Mouse (Mus musculus) thymus, adult 2 months (tissue): ENCODE measurements around the gene Tmem59l. TPM values are rescaled to one million over a fixed set of nuclear protein-coding genes. Genes with fewer than 3 reads are reported as not detected.

Source experiments
- DNase-seq: peaks from one replicate; pipeline ENCODE4 v3.0.0; 2021
- H3K27ac ChIP-seq: fragments of 200-500 bp; 2 replicates; pipeline ENCODE4 v1.5.1; 2012; ENCODE audit warnings: low read length, control low read depth; ENCODE audit not compliant: control insufficient read depth, insufficient read depth
- H3K27me3 ChIP-seq: fragments of 200-500 bp; 2 replicates; pipeline ENCODE4 v1.6.1; 2012; ENCODE audit warnings: mild to moderate bottlenecking, low read length, moderate library complexity, mixed read lengths; ENCODE audit not compliant: control insufficient read depth, insufficient read depth
- H3K36me3 ChIP-seq: fragments of 200-500 bp; 2 replicates; pipeline ENCODE4 v1.6.1; 2012; ENCODE audit warnings: mild to moderate bottlenecking, low read length, moderate library complexity; ENCODE audit not compliant: control insufficient read depth, insufficient read depth
- H3K4me1 ChIP-seq: fragments of 200-500 bp; replicated peaks from 2 replicates; pipeline ENCODE4 v1.6.1; 2012; ENCODE audit warnings: low read length; ENCODE audit not compliant: control insufficient read depth, insufficient read depth
- H3K4me3 ChIP-seq: fragments of 200-500 bp; 2 replicates; pipeline ENCODE4 v1.5.1; 2012; ENCODE audit warnings: mild to moderate bottlenecking, low read length, control low read depth, moderate library complexity; ENCODE audit not compliant: control insufficient read depth, insufficient read depth
- CTCF ChIP-seq: fragments of 200-500 bp; IDR thresholded peaks from 2 replicates; pipeline ENCODE4 v1.5.1; 2012; ENCODE audit warnings: mild to moderate bottlenecking, control low read depth, low read length, moderate library complexity, borderline replicate concordance; ENCODE audit not compliant: control insufficient read depth, poor library complexity, insufficient read depth; ENCODE audit errors: extremely low read depth
- POLR2A ChIP-seq: fragments of 200-500 bp; IDR thresholded peaks from 2 replicates; pipeline ENCODE4 v1.6.1; 2012; ENCODE audit warnings: mild to moderate bottlenecking, low read length, control low read depth, moderate library complexity; ENCODE audit not compliant: control insufficient read depth, poor library complexity, insufficient read depth; ENCODE audit errors: extremely low read depth
- whole genome bisulfite sequencing: fragments of 180-500 bp; shearing (Covaris S2); methylation state at CpG from one replicate; pipeline ENCODE4 v1.1.7; 2018; 5-methylcytosine and 5-hydroxymethylcytosine counted together
- polyA plus RNA-seq: library from polyadenylated mRNA; depleted of rRNA; stranded (reverse); fragments of >200 nt; gene quantifications from 2 replicates; pipeline ENCODE4 v1.2.3, GENCODE M21; 2012

Gene Tmem59l
- polyA plus RNA-seq, 1 experiment = 0.39 TPM

DNA sequence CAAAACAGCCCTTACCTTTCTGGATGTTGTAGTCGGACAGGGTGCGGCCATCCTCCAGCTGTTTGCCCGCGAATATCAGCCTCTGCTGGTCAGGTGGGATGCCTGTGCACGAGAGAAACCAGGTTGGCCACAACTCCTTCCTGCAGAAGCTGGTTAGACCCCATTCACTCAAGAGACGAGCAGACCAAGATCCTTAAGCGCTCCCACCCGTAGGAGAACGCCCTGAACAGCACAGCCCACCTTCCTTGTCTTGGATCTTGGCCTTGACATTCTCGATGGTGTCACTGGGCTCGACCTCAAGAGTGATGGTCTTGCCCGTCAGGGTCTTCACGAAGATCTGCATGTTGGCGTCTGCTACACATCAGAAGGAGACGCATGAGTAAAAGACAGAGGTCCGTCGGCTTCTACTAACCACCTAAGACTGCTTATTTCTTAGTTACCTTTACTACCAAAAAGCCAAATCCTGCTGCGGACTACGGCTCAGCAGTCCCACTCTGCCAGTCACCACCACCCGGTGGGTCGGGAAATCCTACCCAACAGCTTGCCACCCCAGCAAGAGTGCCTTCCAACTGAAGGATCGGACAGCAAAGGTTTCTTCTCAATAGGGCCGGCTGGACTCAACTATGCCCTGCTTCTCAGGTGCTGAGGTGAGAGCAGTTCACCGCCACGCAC is 22.3 kb upstream of the Tmem59l start:
- 10% methylated on average over 25 of the region's 25 CpGs for WGBS
- no peaks in the 10 kb centered on the region for H3K27me3 ChIP-seq
- peaks cover 26% of the 10 kb centered on the region for H3K4me1 ChIP-seq
- TF ChIP-seq CTCF = no peak
- no peak for TF ChIP-seq POLR2A
- peaks cover 6% of the 10 kb centered on the region; the same call in 1 of the 2 replicates for H3K36me3 ChIP-seq
- no peak overlapping the region for H3K27ac ChIP-seq
- DNase-seq = no peak
- peak overlapping the region; percentile 88 for H3K4me3 ChIP-seq

DNA sequence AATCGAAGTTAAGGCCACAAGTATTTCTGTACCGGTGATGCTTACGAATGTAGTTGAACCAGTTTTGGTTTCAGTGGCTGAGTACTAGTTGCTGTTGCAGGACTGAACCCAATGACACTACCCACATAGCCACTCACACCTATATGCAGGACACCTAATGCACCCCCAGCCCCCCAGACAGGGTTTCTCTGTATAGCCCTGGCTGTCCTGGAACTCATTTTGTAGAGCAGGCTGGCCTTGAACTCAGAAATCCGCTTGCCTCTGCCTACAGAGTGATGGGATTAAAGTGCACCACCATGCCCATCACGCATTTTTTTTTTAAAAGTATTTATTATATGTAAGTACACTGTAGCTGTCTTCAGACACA is 19.9 kb upstream of the Tmem59l start:
- TF ChIP-seq CTCF = no peak
- TF ChIP-seq POLR2A = no peak
- Histone ChIP-seq H3K4me1 (peaks cover 26% of the 10 kb centered on the region), H3K27ac (no peak overlapping the region), H3K4me3 (no peak overlapping the region), H3K36me3 (peaks cover 6% of the 10 kb centered on the region; the same call in 1 of the 2 replicates), H3K27me3 (no peaks in the 10 kb centered on the region)
- no peak for DNase-seq
- WGBS = 86% methylated on average over 5 of the region's 5 CpGs

DNA sequence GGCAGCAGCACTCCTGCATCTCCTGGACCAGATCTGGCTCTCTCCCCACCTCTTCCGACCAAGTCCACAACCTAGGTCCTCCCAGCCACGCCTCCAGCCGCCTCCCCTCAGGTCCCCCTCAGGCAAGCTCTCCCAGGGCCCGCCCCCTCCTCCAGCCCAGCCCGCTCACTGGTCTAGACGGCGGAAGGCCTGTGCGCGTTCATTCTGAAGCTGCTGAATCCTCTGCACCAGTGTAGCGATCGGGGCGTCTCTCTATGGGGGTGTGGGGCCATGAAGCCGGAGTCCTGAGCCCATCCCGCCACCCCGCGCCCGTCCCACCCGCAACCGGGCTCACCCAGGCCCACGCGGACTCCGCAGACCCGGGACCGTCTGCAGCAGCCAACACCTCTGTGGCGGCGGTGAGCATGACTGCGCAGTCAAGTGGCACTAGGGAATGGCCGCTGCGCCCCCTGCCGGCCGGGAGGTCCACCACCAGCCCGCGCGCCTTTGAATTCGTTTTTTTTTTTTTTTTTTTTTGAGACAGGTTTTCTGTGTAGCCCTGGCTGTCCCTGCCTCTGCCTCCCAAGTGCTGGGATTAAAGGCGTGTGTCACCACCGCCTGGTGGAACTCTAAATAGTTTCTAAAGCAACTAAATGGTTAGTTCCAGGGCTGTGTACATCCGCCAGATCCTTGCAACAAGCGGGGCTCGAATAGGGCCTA is 19.3 kb upstream of the Tmem59l start, which contains the start of gene Rex1bd:
TSS of gene Rex1bd (minus strand) at position 425 of the 699 bp plus-strand sequence.
- H3K36me3 ChIP-seq = peaks cover 6% of the 10 kb centered on the region; the same call in 1 of the 2 replicates
- TF ChIP-seq POLR2A (peak; percentile 60; the same call in 1 of the 2 replicates), CTCF (peak; percentile 87; the same call in 1 of the 2 replicates)
- WGBS = 7% methylated on average over 40 of the region's 40 CpGs
- H3K27ac ChIP-seq = no peak within 1 kb of the TSS
- no peaks in the 10 kb centered on the region for H3K27me3 ChIP-seq
- H3K4me3 ChIP-seq = peak within 1 kb of the TSS; percentile 56
- peak; percentile 94 for DNase-seq
- H3K4me1 ChIP-seq = peaks cover 26% of the 10 kb centered on the region

DNA sequence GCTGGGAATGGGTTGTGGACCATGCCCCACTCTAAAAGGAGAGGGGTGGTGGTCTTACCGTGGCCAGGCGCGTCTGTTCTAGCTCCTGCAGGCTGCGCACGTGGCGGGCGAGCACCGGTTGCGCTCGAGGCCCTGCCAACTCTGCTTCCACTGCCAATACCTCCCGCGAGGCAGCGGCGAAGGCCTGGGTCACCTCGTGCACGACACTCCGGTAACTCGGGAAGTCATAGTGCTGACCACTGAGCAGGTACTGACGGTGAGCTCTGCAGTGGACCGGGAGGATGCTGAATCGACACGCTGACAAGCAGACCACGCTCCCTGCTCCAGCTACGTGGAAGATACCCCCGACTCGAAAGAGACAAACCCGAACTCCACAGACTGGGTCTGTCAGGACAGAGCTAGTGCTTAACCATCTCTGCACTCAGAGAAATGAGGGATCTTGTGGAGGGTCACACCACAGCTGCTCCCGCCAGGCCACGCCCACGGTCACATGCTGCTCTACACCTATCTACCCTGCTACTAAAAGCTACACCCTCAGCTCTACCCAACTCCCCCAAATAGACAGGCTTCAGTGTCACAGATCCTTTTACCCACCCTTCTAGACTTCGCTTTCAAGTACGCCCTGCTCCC is 18.7 kb upstream of the Tmem59l start:
- Histone ChIP-seq H3K27ac (no peak overlapping the region), H3K27me3 (no peaks in the 10 kb centered on the region), H3K4me1 (peaks cover 25% of the 10 kb centered on the region), H3K36me3 (peaks cover 6% of the 10 kb centered on the region; the same call in 1 of the 2 replicates), H3K4me3 (peak overlapping the region; percentile 56)
- TF ChIP-seq POLR2A (no peak), CTCF (no peak)
- 51% methylated on average over 32 of the region's 32 CpGs for WGBS
- DNase-seq = no peak

DNA sequence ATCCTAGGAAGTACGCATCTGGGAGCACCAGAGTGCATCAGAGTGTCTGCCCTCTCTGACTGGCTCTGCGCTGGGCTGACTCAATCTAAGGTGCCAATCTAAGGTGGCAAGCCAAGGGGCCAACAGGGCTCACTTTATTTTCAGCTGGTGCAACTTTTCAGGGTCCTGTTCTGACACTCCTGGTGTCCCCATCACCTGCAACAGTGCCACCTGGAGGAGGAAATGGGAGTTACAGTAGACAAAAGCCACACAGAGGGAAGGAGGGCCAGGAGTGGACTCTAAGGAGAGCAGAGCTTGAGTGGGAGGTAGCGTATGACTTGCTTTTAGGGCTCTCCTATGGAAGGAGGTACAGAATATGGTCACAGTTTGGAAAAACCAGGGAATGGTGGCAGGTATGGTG is 17.7 kb upstream of the Tmem59l start:
- peak; percentile 86 for DNase-seq

DNA sequence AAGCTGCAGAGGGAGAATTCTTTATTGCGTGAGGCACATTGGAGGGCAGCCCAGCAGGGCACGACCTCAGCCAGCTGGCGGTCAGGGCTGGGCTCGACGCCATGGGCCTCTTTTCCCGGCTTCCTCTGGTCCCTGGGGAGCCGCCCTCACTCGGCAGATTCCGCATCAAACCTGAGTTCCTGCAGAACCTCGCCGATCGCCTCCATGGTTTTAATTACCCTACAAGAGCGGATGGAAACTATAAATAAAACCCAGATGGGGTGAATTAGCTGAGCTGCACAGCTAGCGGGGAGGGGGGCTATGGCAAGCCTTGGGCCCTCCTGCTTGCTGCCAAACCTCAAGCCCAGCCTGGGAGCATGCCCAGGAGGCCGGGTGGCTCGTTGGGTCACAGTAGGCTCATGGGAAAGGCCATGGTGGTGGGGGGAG is 17.1 kb upstream of the Tmem59l start:
- Histone ChIP-seq H3K4me1 (peaks cover 31% of the 10 kb centered on the region), H3K27me3 (no peaks in the 10 kb centered on the region), H3K27ac (no peak overlapping the region), H3K4me3 (no peak overlapping the region), H3K36me3 (peaks cover 6% of the 10 kb centered on the region; the same call in 1 of the 2 replicates)
- no peak for DNase-seq
- no peak for TF ChIP-seq CTCF
- TF ChIP-seq POLR2A = no peak
- 95% methylated on average over 16 of the region's 16 CpGs for WGBS

More for the DNA sequence above, 17.7 kb upstream of the Tmem59l start:
- H3K27me3 ChIP-seq = no peaks in the 10 kb centered on the region
- peaks cover 6% of the 10 kb centered on the region; the same call in 1 of the 2 replicates for H3K36me3 ChIP-seq
- no peak overlapping the region for H3K27ac ChIP-seq
- 80% methylated on average over 3 of the region's 3 CpGs for WGBS
- H3K4me3 ChIP-seq = no peak overlapping the region
- TF ChIP-seq CTCF (peak; percentile 61; the same call in 1 of the 2 replicates), POLR2A (no peak)
- H3K4me1 ChIP-seq = peaks cover 29% of the 10 kb centered on the region
